Mouse (Mus musculus) brain, embryonic 14.5 days (tissue): ENCODE measurements around the gene Ankdd1a.

Experiments
- CTCF ChIP-seq: fragments of 200-500 bp; IDR thresholded peaks from 2 replicates; pipeline ENCODE4 v1.5.1; 2012; ENCODE audit warnings: inconsistent platforms, mild to moderate bottlenecking, moderate library complexity, borderline replicate concordance; ENCODE audit not compliant: insufficient read depth, insufficient read length; ENCODE audit errors: extremely low read depth
- POLR2A ChIP-seq: fragments of 200-500 bp; IDR thresholded peaks from 2 replicates; pipeline ENCODE4 v1.6.1; 2012; ENCODE audit warnings: mild to moderate bottlenecking, inconsistent platforms, borderline replicate concordance; ENCODE audit not compliant: poor library complexity, insufficient read depth, insufficient read length, severe bottlenecking; ENCODE audit errors: extremely low read depth

DNA sequence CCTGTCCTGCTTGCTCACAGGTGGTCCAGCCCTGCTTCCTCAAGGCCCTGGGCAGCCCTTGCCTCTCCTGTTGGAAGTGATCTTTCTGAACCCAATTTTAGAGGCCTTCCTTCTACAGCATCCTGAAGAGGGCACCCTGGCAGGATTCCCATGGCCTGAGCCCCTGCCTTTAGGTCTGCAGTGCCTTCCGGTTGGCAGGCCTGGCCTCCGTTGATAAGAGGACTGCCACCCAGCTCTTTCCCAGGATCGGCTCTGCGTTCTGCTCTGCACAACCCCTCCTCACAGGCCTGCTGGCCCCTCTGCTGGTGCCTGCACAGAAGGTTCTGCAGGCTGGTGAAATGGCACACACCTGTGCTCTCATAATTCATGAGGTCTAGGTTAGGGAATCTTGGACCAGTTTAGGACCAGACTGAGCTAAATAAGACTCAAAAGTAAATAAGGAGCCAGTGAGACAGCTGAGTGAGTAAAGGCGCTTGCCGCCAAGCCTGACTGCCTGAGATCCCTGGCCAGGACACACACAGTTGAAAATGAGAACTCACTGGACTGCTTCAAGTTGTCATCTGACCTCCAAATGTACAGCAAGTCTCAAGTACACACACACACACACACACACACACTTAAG is 8.5 kb upstream of the Ankdd1a start:
- TF ChIP-seq CTCF (no peak), POLR2A (no peak)
